Mouse (Mus musculus): ENCODE measurements around the gene Olfr1101. TPM values are rescaled to one million over a fixed set of nuclear protein-coding genes. Genes with fewer than 3 reads are reported as not detected.

Gene Olfr1101
- polyA plus RNA-seq (2014; fragmentation: Nextera tagmentation; extraction: Ambion mirVana): not detected in 2 replicates

DNA sequence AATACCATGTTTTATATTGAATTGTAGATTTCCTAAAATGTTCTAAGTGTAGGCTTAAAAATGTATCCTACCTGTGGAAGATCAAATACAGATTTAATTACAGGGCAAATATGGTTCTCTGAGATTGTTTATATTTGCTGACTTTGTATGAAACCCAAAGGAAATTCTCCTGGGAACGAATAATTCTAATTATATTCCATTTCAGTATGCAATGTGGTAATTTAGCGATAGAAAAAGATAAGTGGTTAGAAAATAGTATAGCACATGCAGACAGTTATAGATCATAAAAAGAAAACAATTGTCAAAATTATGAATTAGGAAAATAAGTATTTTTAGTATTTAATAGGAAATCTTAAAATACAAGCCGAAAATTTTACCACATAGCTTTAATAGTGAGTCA, at the start of gene Olfr1101:
Olfr1101 (minus strand) TSS at position 101 of the 400 bp plus-strand sequence.
- Histone ChIP-seq H3K4me3 (replicated peaks; ENCODE audit: low read depth, low read length) (no peak within 1 kb of the TSS), H3K27me3 (ENCODE audit: control insufficient read depth, insufficient read depth, low read length) (no peaks in the 10 kb centered on the region), H3K9ac (replicated peaks; ENCODE audit: low read length) (no peak within 1 kb of the TSS), H3K9me3 (ENCODE audit: control insufficient read depth, low read length) (no peaks in the 10 kb centered on the region), H3K36me3 (ENCODE audit: control insufficient read depth, insufficient read depth, low read length) (no peaks in the 10 kb centered on the region), H3K27ac (replicated peaks; ENCODE audit: low read depth, low read length) (no peak within 1 kb of the TSS), H3K4me2 (ENCODE audit: low read length) (no peak within 1 kb of the TSS), H3K4me1 (ENCODE audit: control insufficient read depth, insufficient read depth, low read length) (no peaks in the 10 kb centered on the region)
- no peak for DNase-seq
- no peak for ATAC-seq (ENCODE audit: low FRiP score, low TSS enrichment)
- 85% methylated on average over 3 of the region's 3 CpGs for WGBS

DNA sequence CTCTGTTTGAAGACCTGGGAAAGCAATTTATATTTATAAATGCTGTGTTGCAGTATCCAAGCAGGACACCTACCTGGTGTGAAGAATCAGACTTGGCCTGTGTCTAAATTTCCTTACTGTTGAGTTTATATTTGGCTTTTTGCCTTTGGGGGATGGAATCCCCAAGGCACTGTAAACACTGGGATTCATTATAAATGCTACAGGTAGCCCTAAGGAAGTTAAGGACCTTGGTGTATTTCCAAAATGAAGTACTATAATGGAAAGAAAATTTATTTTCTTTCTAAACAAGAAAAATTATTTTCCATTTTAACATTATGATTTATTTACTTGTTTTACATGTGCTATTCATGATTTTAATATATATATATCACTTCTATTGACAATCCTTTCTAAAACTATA, 45.4 kb upstream of the Olfr1101 start, which contains the start of gene Olfr1105:
Olfr1105 (minus strand) TSS at position 101 of the 400 bp plus-strand sequence.
- Histone ChIP-seq H3K4me2 (ENCODE audit: low read length) (no peak within 1 kb of the TSS), H3K27me3 (ENCODE audit: control insufficient read depth, insufficient read depth, low read length) (no peaks in the 10 kb centered on the region), H3K9ac (replicated peaks; ENCODE audit: low read length) (no peak within 1 kb of the TSS), H3K27ac (replicated peaks; ENCODE audit: low read depth, low read length) (no peak within 1 kb of the TSS), H3K4me1 (ENCODE audit: control insufficient read depth, insufficient read depth, low read length) (no peaks in the 10 kb centered on the region), H3K9me3 (ENCODE audit: control insufficient read depth, low read length) (no peaks in the 10 kb centered on the region), H3K4me3 (replicated peaks; ENCODE audit: low read depth, low read length) (no peak within 1 kb of the TSS), H3K36me3 (ENCODE audit: control insufficient read depth, insufficient read depth, low read length) (no peaks in the 10 kb centered on the region)
- no peak for ATAC-seq (ENCODE audit: low FRiP score, low TSS enrichment)
- DNase-seq: no peak

DNA sequence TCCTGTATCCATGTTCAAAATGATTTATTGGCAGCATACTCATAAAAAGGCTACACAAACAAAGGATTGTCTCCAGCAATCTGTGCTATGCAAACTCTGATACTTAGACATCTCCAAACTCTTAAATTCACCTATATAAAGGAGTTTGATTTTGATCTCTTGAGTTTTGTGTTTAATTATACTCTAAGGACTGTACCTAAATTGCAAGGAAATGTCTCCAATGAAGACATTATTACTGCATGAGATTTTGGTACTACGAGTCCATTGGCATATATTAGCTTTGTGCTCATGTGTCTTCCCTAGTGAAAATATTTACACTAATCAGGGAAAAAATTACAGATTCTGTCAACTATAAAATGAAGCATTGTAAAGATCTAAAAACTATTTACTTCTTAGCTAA, 36.0 kb upstream of the Olfr1101 start, which contains the start of gene Olfr1104:
Olfr1104 (minus strand) TSS at position 101 of the 400 bp plus-strand sequence.
- no peaks in the 10 kb centered on the region for H3K36me3 ChIP-seq (ENCODE audit: control insufficient read depth, insufficient read depth, low read length)
- H3K9ac ChIP-seq (replicated peaks; ENCODE audit: low read length): no peak within 1 kb of the TSS
- no peak for ATAC-seq (ENCODE audit: low FRiP score, low TSS enrichment)
- no peaks in the 10 kb centered on the region for H3K9me3 ChIP-seq (ENCODE audit: control insufficient read depth, low read length)
- H3K27me3 ChIP-seq (ENCODE audit: control insufficient read depth, insufficient read depth, low read length): no peaks in the 10 kb centered on the region
- no peaks in the 10 kb centered on the region for H3K4me1 ChIP-seq (ENCODE audit: control insufficient read depth, insufficient read depth, low read length)
- DNase-seq: no peak
- no peak within 1 kb of the TSS for H3K27ac ChIP-seq (replicated peaks; ENCODE audit: low read depth, low read length)
- no peak within 1 kb of the TSS for H3K4me3 ChIP-seq (replicated peaks; ENCODE audit: low read depth, low read length)
- no peak within 1 kb of the TSS for H3K4me2 ChIP-seq (ENCODE audit: low read length)
- WGBS: 88% methylated on average over 1 of the region's 1 CpGs

DNA sequence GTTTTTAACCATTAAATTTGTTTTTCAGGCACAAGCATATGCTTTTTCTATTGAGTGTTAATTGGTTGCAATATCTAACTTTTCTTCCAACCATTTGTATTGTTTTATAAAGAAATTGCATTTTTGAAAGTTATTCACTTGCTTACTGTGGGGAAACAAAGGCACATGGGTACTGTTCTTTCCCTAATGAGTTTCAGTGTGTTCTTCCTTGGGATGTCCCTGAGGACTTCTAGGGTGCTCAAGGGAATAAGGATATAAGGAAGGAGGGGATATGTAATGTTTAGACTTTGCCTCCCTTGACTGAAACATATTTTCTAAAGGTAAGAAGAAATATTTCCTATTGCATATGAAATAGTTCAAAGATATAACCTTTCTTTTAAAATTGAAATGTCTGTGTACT, 7.1 kb upstream of the Olfr1101 start, which contains the start of gene Olfr1102:
Olfr1102 (plus strand) TSS at position 301 of the 400 bp plus-strand sequence.
- DNase-seq (no peak), ATAC-seq (ENCODE audit: low FRiP score, low TSS enrichment) (no peak)

DNA sequence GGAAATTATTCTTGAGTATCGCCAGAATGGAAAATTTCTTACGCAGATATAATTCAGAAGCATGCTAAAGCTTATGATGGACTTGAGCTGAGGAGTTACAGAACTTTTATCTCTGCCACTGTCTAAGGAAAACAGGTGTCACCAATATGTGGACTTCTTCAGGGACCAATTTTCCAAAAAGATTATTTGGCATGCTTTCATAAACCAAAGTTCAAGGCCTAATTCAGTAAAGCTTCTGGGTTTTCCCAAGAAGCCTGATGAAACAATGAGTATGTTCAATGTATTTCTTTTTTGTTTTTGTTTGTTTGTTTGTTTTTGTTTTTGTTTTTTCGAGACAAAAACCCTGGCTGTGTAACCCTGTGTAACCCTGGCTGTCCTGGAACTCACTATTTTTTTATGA, 11.2 kb downstream of the Olfr1101 start, which contains the start of gene Olfr1100:
Olfr1100 (minus strand) TSS at position 101 of the 400 bp plus-strand sequence.
- Histone ChIP-seq H3K36me3 (ENCODE audit: control insufficient read depth, insufficient read depth, low read length) (no peaks in the 10 kb centered on the region), H3K4me3 (replicated peaks; ENCODE audit: low read depth, low read length) (no peak within 1 kb of the TSS), H3K27ac (replicated peaks; ENCODE audit: low read depth, low read length) (no peak within 1 kb of the TSS), H3K9me3 (ENCODE audit: control insufficient read depth, low read length) (no peaks in the 10 kb centered on the region), H3K4me2 (ENCODE audit: low read length) (no peak within 1 kb of the TSS), H3K4me1 (ENCODE audit: control insufficient read depth, insufficient read depth, low read length) (no peaks in the 10 kb centered on the region), H3K27me3 (ENCODE audit: control insufficient read depth, insufficient read depth, low read length) (no peaks in the 10 kb centered on the region), H3K9ac (replicated peaks; ENCODE audit: low read length) (no peak within 1 kb of the TSS)
- DNase-seq (no peak), ATAC-seq (ENCODE audit: low FRiP score, low TSS enrichment) (no peak)
- 88% methylated on average over 3 of the region's 3 CpGs for WGBS

More for the DNA sequence above, 7.1 kb upstream of the Olfr1101 start, which contains the start of gene Olfr1102:
- no peak within 1 kb of the TSS for H3K4me3 ChIP-seq (replicated peaks; ENCODE audit: low read depth, low read length)
- no peaks in the 10 kb centered on the region for H3K36me3 ChIP-seq (ENCODE audit: control insufficient read depth, insufficient read depth, low read length)
- H3K4me2 ChIP-seq (ENCODE audit: low read length): no peak within 1 kb of the TSS
- H3K9ac ChIP-seq (replicated peaks; ENCODE audit: low read length): no peak within 1 kb of the TSS
- no peaks in the 10 kb centered on the region for H3K4me1 ChIP-seq (ENCODE audit: control insufficient read depth, insufficient read depth, low read length)
- no peak within 1 kb of the TSS for H3K27ac ChIP-seq (replicated peaks; ENCODE audit: low read depth, low read length)
- H3K9me3 ChIP-seq (ENCODE audit: control insufficient read depth, low read length): no peaks in the 10 kb centered on the region
- no peaks in the 10 kb centered on the region for H3K27me3 ChIP-seq (ENCODE audit: control insufficient read depth, insufficient read depth, low read length)

DNA sequence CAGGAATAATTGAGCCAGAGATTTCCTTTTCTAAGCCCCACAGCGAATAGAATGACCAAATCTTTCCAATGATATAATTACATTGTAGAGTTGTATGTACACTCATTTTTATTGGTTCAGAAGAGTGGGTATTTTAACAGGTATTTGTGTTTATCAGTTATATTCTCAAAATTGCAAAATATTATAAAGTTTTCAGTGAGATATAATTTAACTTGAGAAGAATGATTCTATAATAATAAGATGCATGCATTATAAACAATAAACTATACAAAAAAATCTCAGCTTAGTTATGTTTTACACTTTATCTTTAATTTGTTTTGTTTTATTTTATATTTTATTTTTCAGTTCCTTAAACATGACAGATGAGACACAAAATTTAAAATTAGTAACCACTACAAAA, 30.4 kb downstream of the Olfr1101 start, which contains the start of gene Olfr1099:
Olfr1099 (minus strand) TSS at position 101 of the 400 bp plus-strand sequence.
- no peak within 1 kb of the TSS for H3K4me3 ChIP-seq (replicated peaks; ENCODE audit: low read depth, low read length)
- H3K27me3 ChIP-seq (ENCODE audit: control insufficient read depth, insufficient read depth, low read length): no peaks in the 10 kb centered on the region
- DNase-seq (no peak), ATAC-seq (ENCODE audit: low FRiP score, low TSS enrichment) (no peak)
- no peak within 1 kb of the TSS for H3K4me2 ChIP-seq (ENCODE audit: low read length)
- 92% methylated on average over 1 of the region's 1 CpGs for WGBS
- no peaks in the 10 kb centered on the region for H3K4me1 ChIP-seq (ENCODE audit: control insufficient read depth, insufficient read depth, low read length)
- no peaks in the 10 kb centered on the region for H3K36me3 ChIP-seq (ENCODE audit: control insufficient read depth, insufficient read depth, low read length)
- H3K27ac ChIP-seq (replicated peaks; ENCODE audit: low read depth, low read length): no peak within 1 kb of the TSS
- no peak within 1 kb of the TSS for H3K9ac ChIP-seq (replicated peaks; ENCODE audit: low read length)
- H3K9me3 ChIP-seq (ENCODE audit: control insufficient read depth, low read length): no peaks in the 10 kb centered on the region

Other genes starting within 250 kb of the Olfr1101 start
- gene Olfr1090, start 232.2 kb downstream of the Olfr1101 start, polyA plus RNA-seq (2014; fragmentation: Nextera tagmentation; extraction: Ambion mirVana): not detected in 2 replicates
- gene Olfr1093, start 208.7 kb downstream of the Olfr1101 start, polyA plus RNA-seq (2014; fragmentation: Nextera tagmentation; extraction: Ambion mirVana): not detected in 2 replicates
- gene Olfr141, start 181.2 kb downstream of the Olfr1101 start, polyA plus RNA-seq (2014; fragmentation: Nextera tagmentation; extraction: Ambion mirVana): not detected in 2 replicates
- gene Olfr1094, start 166.6 kb downstream of the Olfr1101 start, polyA plus RNA-seq (2014; fragmentation: Nextera tagmentation; extraction: Ambion mirVana): not detected in 2 replicates
- gene Olfr1095, start 139.5 kb downstream of the Olfr1101 start, polyA plus RNA-seq (2014; fragmentation: Nextera tagmentation; extraction: Ambion mirVana): not detected in 2 replicates
- not detected in 2 replicates for gene Gm13723, start 116.4 kb downstream of the Olfr1101 start, polyA plus RNA-seq (2014; fragmentation: Nextera tagmentation; extraction: Ambion mirVana)
- not detected in 2 replicates for gene Olfr1097, start 99.0 kb downstream of the Olfr1101 start, polyA plus RNA-seq (2014; fragmentation: Nextera tagmentation; extraction: Ambion mirVana)
- gene Olfr1098, start 66.7 kb downstream of the Olfr1101 start, polyA plus RNA-seq (2014; fragmentation: Nextera tagmentation; extraction: Ambion mirVana): not detected in 2 replicates
- not detected in 2 replicates for gene Olfr1099, start 30.5 kb downstream of the Olfr1101 start, polyA plus RNA-seq (2014; fragmentation: Nextera tagmentation; extraction: Ambion mirVana)
- gene Olfr1100, start 11.3 kb downstream of the Olfr1101 start, polyA plus RNA-seq (2014; fragmentation: Nextera tagmentation; extraction: Ambion mirVana): not detected in 2 replicates
- gene Olfr1102, start 7.2 kb upstream of the Olfr1101 start, polyA plus RNA-seq (2014; fragmentation: Nextera tagmentation; extraction: Ambion mirVana): not detected in 2 replicates
- not detected in 2 replicates for gene Olfr1104, start 35.9 kb upstream of the Olfr1101 start, polyA plus RNA-seq (2014; fragmentation: Nextera tagmentation; extraction: Ambion mirVana)
- gene Olfr1105, start 45.3 kb upstream of the Olfr1101 start, polyA plus RNA-seq (2014; fragmentation: Nextera tagmentation; extraction: Ambion mirVana): not detected in 2 replicates
- gene Olfr1106, start 61.1 kb upstream of the Olfr1101 start, polyA plus RNA-seq (2014; fragmentation: Nextera tagmentation; extraction: Ambion mirVana): not detected in 2 replicates
- not detected in 2 replicates for gene Olfr1107, start 84.6 kb upstream of the Olfr1101 start, polyA plus RNA-seq (2014; fragmentation: Nextera tagmentation; extraction: Ambion mirVana)
- not detected in 2 replicates for gene Olfr1109, start 104.8 kb upstream of the Olfr1101 start, polyA plus RNA-seq (2014; fragmentation: Nextera tagmentation; extraction: Ambion mirVana)
- not detected in 2 replicates for gene Olfr259, start 123.3 kb upstream of the Olfr1101 start, polyA plus RNA-seq (2014; fragmentation: Nextera tagmentation; extraction: Ambion mirVana)
- not detected in 2 replicates for gene Olfr1110, start 149.1 kb upstream of the Olfr1101 start, polyA plus RNA-seq (2014; fragmentation: Nextera tagmentation; extraction: Ambion mirVana)
- not detected in 2 replicates for gene Olfr1111, start 161.4 kb upstream of the Olfr1101 start, polyA plus RNA-seq (2014; fragmentation: Nextera tagmentation; extraction: Ambion mirVana)
- gene Olfr1112, start 196.6 kb upstream of the Olfr1101 start, polyA plus RNA-seq (2014; fragmentation: Nextera tagmentation; extraction: Ambion mirVana): not detected in 2 replicates
- gene Olfr1113, start 217.7 kb upstream of the Olfr1101 start, polyA plus RNA-seq (2014; fragmentation: Nextera tagmentation; extraction: Ambion mirVana): not detected in 2 replicates

Measured in midbrain, embryonic 14.5 days (tissue).